Mouse (Mus musculus) layer of hippocampus, adult 8-10 months (tissue): Measurements from ENCODE around the gene Arrdc5. TPM values are rescaled to one million over a fixed set of nuclear protein-coding genes. Genes with fewer than 3 reads are reported as not detected.

Experiments
- DNase-seq, 2 experiments: peaks; one replicate each; pipeline ENCODE4 v3.0.0; 2022; ENCODE audit warnings: low spot score in 2 of 2
- total RNA-seq, 4 experiments: library from RNA; stranded (reverse); gene quantifications; 2 replicates each; pipeline ENCODE4 v1.2.4; 2022

Gene Arrdc5
- total RNA-seq, 4 experiments from 2014 or later = not detected

- peak; percentile 85 to 87 for DNase-seq
These were observed 3.9 kb upstream of the Arrdc5 start for GRCm38 (mm10) chr17:56303847-56304586.

GRCm38 (mm10) chr17:56303160-56303846 lies 3.2 kb upstream of the Arrdc5 start, which contains the start of gene Uhrf1:
TSS of gene Uhrf1 (plus strand) at chr17:56303321.
- no peak for DNase-seq

- DNase-seq = no peak
These were observed 2.4 kb upstream of the Arrdc5 start for GRCm38 (mm10) chr17:56302363-56302996.

- no peak for DNase-seq
These were observed 1.8 kb downstream of the Arrdc5 start for GRCm38 (mm10) chr17:56298238-56298637.

- no peak for DNase-seq
These were observed 3.9 kb downstream of the Arrdc5 start for GRCm38 (mm10) chr17:56296201-56296600.

GRCm38 (mm10) chr17:56294241-56294640 lies 5.8 kb downstream of the Arrdc5 start:
- peak in 1 of 2 experiments; percentile 57 for DNase-seq

GRCm38 (mm10) chr17:56293291-56293690 lies 6.8 kb downstream of the Arrdc5 start:
- DNase-seq = no peak

GRCm38 (mm10) chr17:56292531-56293222 lies 7.4 kb downstream of the Arrdc5 start, which contains the start of gene Plin3:
TSS of gene Plin3 (minus strand) at chr17:56292873.
- no peak for DNase-seq

- DNase-seq = no peak
These were observed 8.1 kb downstream of the Arrdc5 start for GRCm38 (mm10) chr17:56291826-56292475.

- DNase-seq = peak; percentile 71
These were observed 8.9 kb downstream of the Arrdc5 start for GRCm38 (mm10) chr17:56291171-56291511.

GRCm38 (mm10) chr17:56290388-56291170 lies 9.5 kb downstream of the Arrdc5 start:
- peak; percentile 52 to 76 for DNase-seq

GRCm38 (mm10) chr17:56289371-56290331 lies 10.4 kb downstream of the Arrdc5 start:
- no peak for DNase-seq

- no peak for DNase-seq
These were observed 11.2 kb downstream of the Arrdc5 start for GRCm38 (mm10) chr17:56288866-56289265.

GRCm38 (mm10) chr17:56287830-56288229 lies 12.3 kb downstream of the Arrdc5 start:
- no peak for DNase-seq

- no peak for DNase-seq
These were observed 14.1 kb downstream of the Arrdc5 start for GRCm38 (mm10) chr17:56285995-56286394.

- DNase-seq = peak in 1 of 2 experiments; percentile 45
These were observed 16.8 kb downstream of the Arrdc5 start for GRCm38 (mm10) chr17:56283316-56283715.

GRCm38 (mm10) chr17:56282802-56283201 lies 17.3 kb downstream of the Arrdc5 start:
- peak in 1 of 2 experiments; percentile 69 for DNase-seq

- DNase-seq = no peak
These were observed 18.9 kb downstream of the Arrdc5 start for GRCm38 (mm10) chr17:56281193-56281592.
